Mouse (Mus musculus) MEL (cell line): Measurements from ENCODE around the gene Pogz.

ENCODE experiments used
- CTCF ChIP-seq, 3 experiments: IDR thresholded peaks in 2 of 3; conservative IDR thresholded peaks in 1 of 3; 2 replicates each; pipeline ENCODE4 v1.5.1; 2011 to 2012; ENCODE audit warnings: low read length in 3 of 3, low read depth in 2 of 3, mild to moderate bottlenecking in 2 of 3, improper control_type of control experiment in 1 of 3, inconsistent platforms in 1 of 3, mixed read lengths in 1 of 3, moderate library complexity in 1 of 3; ENCODE audit not compliant: control insufficient read depth in 1 of 3, insufficient read depth in 1 of 3, poor library complexity in 1 of 3, severe bottlenecking in 1 of 3
- EP300 ChIP-seq, 2 experiments: IDR thresholded peaks; 2 replicates each; pipeline ENCODE4 v1.6.1; 2011; ENCODE audit warnings: improper control_type of control experiment in 2 of 2, low read length in 2 of 2, low read depth in 1 of 2, mild to moderate bottlenecking in 1 of 2
- GABPA ChIP-seq: IDR thresholded peaks from 2 replicates; pipeline ENCODE4 v1.6.1; 2012; ENCODE audit warnings: low read depth, mild to moderate bottlenecking, inconsistent platforms, low read length, improper control_type of control experiment, moderate library complexity
- KAT2A ChIP-seq: conservative IDR thresholded peaks from 2 replicates; pipeline ENCODE4 v1.6.1; 2012; ENCODE audit warnings: low read depth, low read length, improper control_type of control experiment, inconsistent platforms
- MAX ChIP-seq: IDR thresholded peaks from 2 replicates; pipeline ENCODE4 v1.6.1; 2011; ENCODE audit warnings: low read length, improper control_type of control experiment
- POLR2A ChIP-seq, 2 experiments: IDR thresholded peaks; 2 replicates each; pipeline ENCODE4 v1.6.1; 2011 to 2012; ENCODE audit warnings: low read length in 2 of 2, mild to moderate bottlenecking in 2 of 2, control low read depth in 1 of 2, improper control_type of control experiment in 1 of 2, low read depth in 1 of 2, moderate library complexity in 1 of 2; ENCODE audit not compliant: control insufficient read depth in 1 of 2, insufficient read depth in 1 of 2, poor library complexity in 1 of 2
- POLR2AphosphoS2 ChIP-seq: IDR thresholded peaks from 2 replicates; pipeline ENCODE4 v1.6.1; 2011; ENCODE audit warnings: low read length, improper control_type of control experiment
- SMC3 ChIP-seq: IDR thresholded peaks from 2 replicates; pipeline ENCODE4 v1.6.1; 2011; ENCODE audit warnings: low read depth, low read length, improper control_type of control experiment
- USF2 ChIP-seq, 2 experiments: IDR thresholded peaks; 2 replicates each; pipeline ENCODE4 v1.6.1; 2011 to 2012; ENCODE audit warnings: improper control_type of control experiment in 2 of 2, low read length in 2 of 2, borderline replicate concordance in 1 of 2, inconsistent platforms in 1 of 2, low read depth in 1 of 2, mild to moderate bottlenecking in 1 of 2; ENCODE audit not compliant: insufficient read depth in 1 of 2

- no peak for TF ChIP-seq POLR2A (IDR thresholded peaks at IDR 0.05; ENCODE audit: control insufficient read depth in 1 of 2, insufficient read depth in 1 of 2, low read depth in 1 of 2, low read length in 2 of 2, poor library complexity in 1 of 2)
- no peak for TF ChIP-seq MAX
- no peak for TF ChIP-seq EP300 (IDR thresholded peaks at IDR 0.05; ENCODE audit: low read depth in 1 of 2, low read length in 2 of 2)
- TF ChIP-seq USF2 (IDR thresholded peaks at IDR 0.05; ENCODE audit: borderline replicate concordance in 1 of 2, insufficient read depth in 1 of 2, low read depth in 1 of 2, low read length in 2 of 2), result no peak
- TF ChIP-seq KAT2A, result no peak
- no peak for TF ChIP-seq CTCF (IDR thresholded peaks at IDR 0.05 in 2 of 3, conservative IDR thresholded peaks at IDR 0.05 in 1 of 3; ENCODE audit: control insufficient read depth in 1 of 3, insufficient read depth in 1 of 3, low read depth in 2 of 3, low read length in 3 of 3, poor library complexity in 1 of 3, severe bottlenecking in 1 of 3)
- TF ChIP-seq GABPA, result no peak
- TF ChIP-seq POLR2AphosphoS2, result no peak
- TF ChIP-seq SMC3, result no peak
Observed at GRCm38 (mm10) chr3:94822082-94822481, 15.3 kb upstream of the Pogz start.
